Mouse (Mus musculus) G1E (cell line): ENCODE results near the gene Akap6.

Experiments
- CTCF ChIP-seq: IDR thresholded peaks from 2 replicates; pipeline ENCODE4 v1.5.1; 2012; ENCODE audit warnings: low read depth, low read length, inconsistent platforms, mixed read lengths
- GATA1 ChIP-seq: IDR thresholded peaks from 2 replicates; pipeline ENCODE4 v1.6.1; 2012; ENCODE audit warnings: borderline replicate concordance, low read length, inconsistent platforms, mixed read lengths
- GATA2 ChIP-seq: IDR thresholded peaks from 2 replicates; pipeline ENCODE4 v1.6.1; 2012; ENCODE audit warnings: low read depth, low read length, inconsistent platforms, borderline replicate concordance

DNA sequence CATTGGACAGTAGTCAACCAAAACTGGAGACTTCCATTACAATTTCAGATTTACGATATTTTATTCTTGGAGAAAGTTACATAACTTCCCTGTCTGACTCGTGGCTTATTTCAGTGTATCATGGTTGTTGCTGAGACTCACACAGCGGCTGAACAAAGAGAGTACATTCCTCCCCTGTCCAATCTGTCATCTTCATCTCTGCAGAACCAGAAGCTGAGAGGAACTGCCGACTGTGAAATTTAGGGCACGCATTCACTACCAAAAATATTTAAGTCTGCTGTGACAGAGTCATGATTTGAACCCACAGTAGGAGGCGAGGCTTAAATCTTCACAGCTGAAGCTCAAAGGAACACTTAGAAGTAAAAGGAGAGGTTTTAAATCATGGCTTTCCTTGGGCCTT, 134.0 kb downstream of the Akap6 start:
- TF ChIP-seq CTCF, result no peak
- TF ChIP-seq GATA1, result no peak
- no peak for TF ChIP-seq GATA2
